Mouse (Mus musculus): ENCODE measurements around the gene Prr13.

DNA sequence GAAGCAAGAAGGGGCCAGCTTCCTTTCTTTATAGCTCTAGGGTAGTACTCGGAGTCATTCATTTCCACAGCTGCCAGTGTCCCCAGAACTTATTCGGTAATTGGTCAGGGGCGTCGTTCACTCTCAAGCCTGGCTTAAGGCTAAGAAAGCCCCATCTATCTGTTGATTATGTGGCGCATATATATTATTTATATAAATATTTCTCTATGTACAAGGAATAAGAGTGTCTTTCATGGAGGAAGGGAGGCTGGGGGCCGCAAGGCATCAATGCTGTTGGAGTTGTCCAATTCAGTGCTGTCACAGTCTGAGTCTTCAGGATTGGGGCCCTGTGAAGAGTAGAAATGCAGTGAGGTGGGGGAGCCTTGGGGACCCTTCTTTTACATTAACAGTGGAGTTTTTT lies 41.0 kb downstream of the Prr13 start:
- TF ChIP-seq CTCF (IDR thresholded peaks at IDR 0.05) (no peak), POLR2A (IDR thresholded peaks at IDR 0.05; ENCODE audit: insufficient read depth, low read depth, low read length) (no peak), EP300 (IDR thresholded peaks at IDR 0.05; ENCODE audit: insufficient read depth, low read depth, low read length) (no peak)
